Mouse (Mus musculus) myocyte (in vitro differentiated cells): ENCODE data around the gene Heatr3. TPM values are rescaled to one million over a fixed set of nuclear protein-coding genes. Genes with fewer than 3 reads are reported as not detected.

Source experiments
- H3K27me3 ChIP-seq: one replicate; pipeline ENCODE4 v1.6.1; 2011; ENCODE audit not compliant: control insufficient read depth, insufficient read depth, insufficient read length
- H3K36me3 ChIP-seq: one replicate; pipeline ENCODE4 v1.6.1; 2011; ENCODE audit not compliant: control insufficient read depth, insufficient read depth
- H3K4me2 ChIP-seq: one replicate; pipeline ENCODE4 v1.6.1; 2011; ENCODE audit warnings: low read depth, control low read depth
- H3K4me3 ChIP-seq: one replicate; pipeline ENCODE4 v1.5.1; 2011; ENCODE audit warnings: mild to moderate bottlenecking, control low read depth, moderate library complexity
- H3K79me2 ChIP-seq: one replicate; pipeline ENCODE4 v1.6.1; 2011; ENCODE audit not compliant: control insufficient read depth, insufficient read depth
- H3ac ChIP-seq: one replicate; pipeline ENCODE4 v1.6.1; 2011; ENCODE audit not compliant: control insufficient read depth, insufficient read length
- CEBPB ChIP-seq: IDR thresholded peaks from 2 replicates; pipeline ENCODE4 v1.6.1; 2011; ENCODE audit warnings: mild to moderate bottlenecking, moderate library complexity; ENCODE audit not compliant: poor library complexity, insufficient read depth, severe bottlenecking
- E2F4 ChIP-seq: IDR thresholded peaks from one replicate; pipeline ENCODE4 v1.6.1; 2011; ENCODE audit warnings: mild to moderate bottlenecking, control low read depth, moderate library complexity; ENCODE audit not compliant: insufficient read depth
- MAX ChIP-seq: IDR thresholded peaks from one replicate; pipeline ENCODE4 v1.6.1; 2011; ENCODE audit warnings: low read depth, mild to moderate bottlenecking, control low read depth
- MYOD1 ChIP-seq, 3 experiments: IDR thresholded peaks; one replicate each; pipeline ENCODE4 v1.6.1; 2011; ENCODE audit warnings: control low read depth in 2 of 3, low read depth in 2 of 3, mild to moderate bottlenecking in 2 of 3, moderate library complexity in 1 of 3; ENCODE audit not compliant: insufficient read length in 2 of 3, control insufficient read depth in 1 of 3
- MYOG ChIP-seq, 3 experiments: IDR thresholded peaks; one replicate each; pipeline ENCODE4 v1.6.1; 2011; ENCODE audit warnings: control low read depth in 2 of 3, low read depth in 2 of 3, mild to moderate bottlenecking in 2 of 3; ENCODE audit not compliant: insufficient read length in 2 of 3, control insufficient read depth in 1 of 3, insufficient read depth in 1 of 3
- POLR2A ChIP-seq: IDR thresholded peaks from one replicate; pipeline ENCODE4 v1.6.1; 2011; ENCODE audit warnings: low read depth, mild to moderate bottlenecking, control low read depth, moderate library complexity; ENCODE audit not compliant: insufficient read length
- POLR2AphosphoS2 ChIP-seq: IDR thresholded peaks from one replicate; pipeline ENCODE4 v1.6.1; 2011; ENCODE audit warnings: low read depth, control low read depth; ENCODE audit not compliant: insufficient read length
- REST ChIP-seq: IDR thresholded peaks from one replicate; pipeline ENCODE4 v1.6.1; 2011; ENCODE audit warnings: mild to moderate bottlenecking, control low read depth, moderate library complexity; ENCODE audit not compliant: insufficient read depth, insufficient read length
- SRF ChIP-seq: IDR thresholded peaks from one replicate; pipeline ENCODE4 v1.6.1; 2011; ENCODE audit warnings: low read depth; ENCODE audit not compliant: control insufficient read depth, insufficient read length
- TCF12 ChIP-seq: IDR thresholded peaks from one replicate; pipeline ENCODE4 v1.6.1; 2011; ENCODE audit warnings: mild to moderate bottlenecking, control low read depth; ENCODE audit not compliant: poor library complexity, insufficient read depth, severe bottlenecking
- TCF3 ChIP-seq: IDR thresholded peaks from one replicate; pipeline ENCODE4 v1.6.1; 2011; ENCODE audit warnings: low read depth, control low read depth; ENCODE audit not compliant: insufficient read length
- USF1 ChIP-seq: IDR thresholded peaks from one replicate; pipeline ENCODE4 v1.6.1; 2011; ENCODE audit warnings: low read depth, mild to moderate bottlenecking, control low read depth, moderate library complexity
- polyA plus RNA-seq: library from polyadenylated mRNA; unstranded; fragments of >200 nt; fragmentation: generic; extraction: Trizol; gene quantifications from one replicate; pipeline ENCODE4 v1.2.1, GENCODE M21; 2012; ENCODE audit warnings: missing spikeins

Gene Heatr3
- polyA plus RNA-seq, 1 experiment, result 22.3 TPM

DNA sequence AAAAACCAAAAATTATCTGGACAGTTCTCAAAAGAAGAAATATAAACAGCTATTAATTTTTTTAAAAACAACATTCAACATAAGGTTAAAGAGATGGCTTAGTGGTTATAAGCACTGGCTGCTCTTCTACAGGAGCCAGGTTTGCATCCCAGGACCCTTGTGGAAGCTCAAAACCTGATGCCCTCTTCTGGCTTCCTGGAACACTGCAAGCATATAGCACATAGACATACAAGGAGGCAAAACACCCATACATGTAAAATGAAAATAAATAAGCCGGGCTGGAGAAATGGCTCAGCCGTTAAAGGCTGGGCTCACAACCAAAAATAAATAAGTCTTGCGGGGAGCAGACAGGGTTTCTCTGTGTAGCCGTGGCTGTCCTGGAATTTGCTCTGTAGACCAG lies 28.4 kb upstream of the Heatr3 start:
- H3K27me3 ChIP-seq, result no peaks in the 10 kb centered on the region

GRCm38 (mm10) chr8:88118456-88119036 lies 19.1 kb upstream of the Heatr3 start, which contains the start of gene Cnep1r1:
Gene Cnep1r1, plus strand, starts transcription at chr8:88118769.
- Histone ChIP-seq H3K4me2 (peak within 1 kb of the TSS; percentile 94), H3ac (peak within 1 kb of the TSS; percentile 58), H3K4me3 (peak within 1 kb of the TSS; percentile 55), H3K79me2 (peaks cover 37% of the 10 kb centered on the region), H3K27me3 (no peaks in the 10 kb centered on the region), H3K36me3 (peaks cover 7% of the 10 kb centered on the region)
- TF ChIP-seq MYOG (IDR thresholded peaks at IDR 0.05; ENCODE audit: control insufficient read depth in 1 of 3, insufficient read depth in 1 of 3, insufficient read length in 2 of 3, low read depth in 2 of 3), result no peak
- TF ChIP-seq POLR2AphosphoS2, result peak; percentile 89
- peak; percentile 93 for TF ChIP-seq POLR2A

More for the DNA sequence above, 28.4 kb upstream of the Heatr3 start:
- Histone ChIP-seq H3K79me2 (no peaks in the 10 kb centered on the region), H3ac (no peak overlapping the region), H3K4me2 (no peak overlapping the region), H3K36me3 (no peaks in the 10 kb centered on the region), H3K4me3 (no peak overlapping the region)
- TF ChIP-seq REST (no peak), E2F4 (no peak), MYOD1 (IDR thresholded peaks at IDR 0.05; ENCODE audit: control insufficient read depth in 1 of 3, insufficient read length in 2 of 3, low read depth in 2 of 3) (no peak), POLR2AphosphoS2 (no peak), TCF12 (no peak), MYOG (IDR thresholded peaks at IDR 0.05; ENCODE audit: control insufficient read depth in 1 of 3, insufficient read depth in 1 of 3, insufficient read length in 2 of 3, low read depth in 2 of 3) (no peak), TCF3 (no peak), USF1 (no peak), CEBPB (no peak)

DNA sequence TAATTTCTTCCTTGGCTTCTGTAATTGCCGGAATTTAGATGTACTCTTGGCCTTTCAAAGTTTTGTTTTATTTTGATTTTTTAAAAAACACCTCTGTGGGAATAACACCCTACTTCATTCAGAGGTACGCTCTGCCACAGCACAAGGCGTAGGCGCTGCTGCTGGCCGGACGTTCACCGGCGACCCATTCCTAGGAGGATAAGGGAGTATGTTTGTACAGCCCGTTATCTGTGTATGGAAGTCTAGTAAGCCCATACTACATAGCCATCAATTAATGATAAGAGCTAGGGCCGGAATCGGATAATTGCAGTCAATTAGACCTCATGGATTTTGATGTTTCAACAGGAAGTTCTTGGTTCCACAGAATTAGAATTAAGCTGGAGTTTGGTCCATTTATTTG lies 18.6 kb upstream of the Heatr3 start:
- H3K4me2 ChIP-seq, result peak overlapping the region; percentile 94
- peaks cover 7% of the 10 kb centered on the region for H3K36me3 ChIP-seq
- no peaks in the 10 kb centered on the region for H3K27me3 ChIP-seq
- peak overlapping the region; percentile 58 for H3ac ChIP-seq
- peak overlapping the region; percentile 55 for H3K4me3 ChIP-seq
- TF ChIP-seq POLR2A (no peak), MYOG (IDR thresholded peaks at IDR 0.05; ENCODE audit: control insufficient read depth in 1 of 3, insufficient read depth in 1 of 3, insufficient read length in 2 of 3, low read depth in 2 of 3) (no peak), TCF12 (no peak), CEBPB (no peak), TCF3 (no peak), POLR2AphosphoS2 (no peak), SRF (no peak), E2F4 (no peak), MYOD1 (IDR thresholded peaks at IDR 0.05; ENCODE audit: control insufficient read depth in 1 of 3, insufficient read length in 2 of 3, low read depth in 2 of 3) (no peak), REST (no peak), USF1 (no peak), MAX (no peak)
- peaks cover 39% of the 10 kb centered on the region for H3K79me2 ChIP-seq

- peaks cover 27% of the 10 kb centered on the region for H3K79me2 ChIP-seq
- TF ChIP-seq POLR2A (no peak), CEBPB (no peak), MYOG (IDR thresholded peaks at IDR 0.05; ENCODE audit: control insufficient read depth in 1 of 3, insufficient read depth in 1 of 3, insufficient read length in 2 of 3, low read depth in 2 of 3) (no peak), TCF12 (no peak), MAX (no peak), TCF3 (no peak)
- no peak overlapping the region for H3K4me3 ChIP-seq
- no peak overlapping the region for H3K4me2 ChIP-seq
- peaks cover 13% of the 10 kb centered on the region for H3K36me3 ChIP-seq
- no peak overlapping the region for H3ac ChIP-seq
- no peaks in the 10 kb centered on the region for H3K27me3 ChIP-seq
These were observed 12.8 kb upstream of the Heatr3 start for GRCm38 (mm10) chr8:88124850-88125249.

DNA sequence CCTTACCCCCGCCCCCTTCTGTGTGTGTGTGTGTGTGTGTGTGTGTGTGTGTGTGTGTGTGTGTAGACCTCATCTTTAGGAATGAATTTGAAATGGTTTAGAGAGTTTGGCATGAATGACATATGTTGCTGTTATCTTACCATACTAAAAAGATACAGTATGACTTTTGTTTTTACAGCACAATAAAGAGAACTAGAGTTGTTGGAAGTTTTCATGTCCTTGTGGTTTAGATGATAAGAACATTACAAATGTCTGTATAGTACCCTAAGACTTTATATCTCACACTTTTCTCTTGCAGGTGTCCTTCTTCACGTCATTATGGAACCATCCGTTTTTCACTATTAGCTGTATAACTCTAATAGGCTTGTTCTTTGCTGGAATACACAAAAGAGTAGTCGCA lies 8.3 kb upstream of the Heatr3 start:
- H3K36me3 ChIP-seq, result peaks cover 24% of the 10 kb centered on the region

More for the DNA sequence above, 8.3 kb upstream of the Heatr3 start:
- no peak overlapping the region for H3ac ChIP-seq
- no peak overlapping the region for H3K4me3 ChIP-seq
- H3K79me2 ChIP-seq, result no peaks in the 10 kb centered on the region
- no peaks in the 10 kb centered on the region for H3K27me3 ChIP-seq
- no peak overlapping the region for H3K4me2 ChIP-seq
- TF ChIP-seq E2F4, result no peak
- TF ChIP-seq MYOG (IDR thresholded peaks at IDR 0.05; ENCODE audit: control insufficient read depth in 1 of 3, insufficient read depth in 1 of 3, insufficient read length in 2 of 3, low read depth in 2 of 3), result no peak
- no peak for TF ChIP-seq POLR2AphosphoS2
- TF ChIP-seq REST, result no peak
- TF ChIP-seq SRF, result no peak
- no peak for TF ChIP-seq MYOD1 (IDR thresholded peaks at IDR 0.05; ENCODE audit: control insufficient read depth in 1 of 3, insufficient read length in 2 of 3, low read depth in 2 of 3)
- TF ChIP-seq POLR2A, result no peak
- TF ChIP-seq USF1, result no peak
- no peak for TF ChIP-seq TCF12
